Mouse (Mus musculus) cerebellum, postnatal 10 days (tissue): Measurements from ENCODE around the gene Lrit2.

ENCODE experiments used
- DNase-seq, 2 experiments: peaks; one replicate each; pipeline ENCODE4 v3.0.0; 2021; ENCODE audit warnings: mixed read lengths in 2 of 2

The Lrit2 gene

GRCm38 (mm10) chr14:37112931-37113330, 45.2 kb downstream of the Lrit2 start:
- DNase-seq, result peak in 1 of 2 experiments; percentile 40

GRCm38 (mm10) chr14:37113922-37114321, 46.2 kb downstream of the Lrit2 start, which contains the start of gene 2610528A11Rik:
Gene 2610528A11Rik (minus strand): TSS chr14:37114022.
- DNase-seq, result no peak

- no peak for DNase-seq
Observed at GRCm38 (mm10) chr14:37119233-37119632, 51.5 kb downstream of the Lrit2 start.
